Mouse (Mus musculus) CH12.LX (cell line): ENCODE results near the gene Tmem120a.

Experiments used
- CTCF ChIP-seq, 2 experiments: IDR thresholded peaks in 1 of 2; conservative IDR thresholded peaks in 1 of 2; 2 replicates each; pipeline ENCODE4 v1.5.1; 2011 to 2012; ENCODE audit warnings: low read depth in 2 of 2, low read length in 2 of 2, improper control_type of control experiment in 1 of 2, inconsistent platforms in 1 of 2, mild to moderate bottlenecking in 1 of 2, moderate library complexity in 1 of 2
- ETS1 ChIP-seq: conservative IDR thresholded peaks from 2 replicates; pipeline ENCODE4 v1.6.1; 2012; ENCODE audit warnings: low read depth, mild to moderate bottlenecking, inconsistent platforms, low read length, improper control_type of control experiment, moderate library complexity
- MAZ ChIP-seq: IDR thresholded peaks from 2 replicates; pipeline ENCODE4 v1.6.1; 2012; ENCODE audit warnings: low read depth, mild to moderate bottlenecking, inconsistent platforms, low read length, improper control_type of control experiment, moderate library complexity
- USF1 ChIP-seq: IDR thresholded peaks from 2 replicates; pipeline ENCODE4 v1.6.1; 2014; ENCODE audit warnings: low read depth, mild to moderate bottlenecking, inconsistent platforms, low read length, improper control_type of control experiment

DNA sequence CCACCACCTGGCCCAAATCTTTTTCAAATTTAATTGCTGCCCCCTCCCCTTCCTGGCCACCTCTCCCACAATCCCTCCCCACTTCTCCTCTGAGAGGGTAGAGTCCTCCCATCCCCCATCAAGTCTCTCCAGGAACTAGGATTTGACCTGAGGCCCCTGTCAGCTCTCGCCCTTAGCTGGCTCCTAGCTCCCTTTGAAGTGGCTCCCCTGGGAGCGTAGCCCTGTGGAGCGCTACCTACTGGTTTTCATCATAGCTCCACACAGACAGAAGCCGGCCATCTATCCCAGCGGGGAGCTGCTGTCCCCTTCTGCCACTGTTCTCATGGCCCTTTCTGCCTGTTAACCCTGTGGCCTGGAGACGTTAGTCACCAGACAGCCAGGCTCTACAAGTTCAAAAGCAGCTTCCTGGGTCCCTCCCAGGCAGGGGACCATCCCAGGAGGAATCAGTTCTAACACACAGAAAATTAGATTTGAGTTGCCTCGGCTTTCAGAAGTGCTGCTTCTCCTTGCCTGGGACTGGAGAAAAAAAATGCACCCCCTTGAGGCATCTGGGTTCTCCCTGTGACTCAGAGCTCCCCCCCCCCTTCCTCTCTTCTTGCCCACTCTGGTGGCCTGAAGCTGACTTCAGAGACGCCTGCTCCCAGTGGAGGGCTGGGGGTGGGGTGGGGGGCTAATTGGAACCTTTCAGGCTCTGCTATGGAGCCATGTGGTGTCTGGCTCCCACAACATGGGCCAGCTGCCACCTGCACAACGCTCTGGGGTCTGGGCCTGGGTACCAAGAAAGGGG is 19.5 kb downstream of the Tmem120a start:
- TF ChIP-seq ETS1 (no peak), CTCF (conservative IDR thresholded peaks at IDR 0.05 in 1 of 2, IDR thresholded peaks at IDR 0.05 in 1 of 2; ENCODE audit: low read depth in 2 of 2, low read length in 2 of 2) (no peak), MAZ (no peak), USF1 (no peak)
